Mouse (Mus musculus): ENCODE data around the gene Krt36.

DNA sequence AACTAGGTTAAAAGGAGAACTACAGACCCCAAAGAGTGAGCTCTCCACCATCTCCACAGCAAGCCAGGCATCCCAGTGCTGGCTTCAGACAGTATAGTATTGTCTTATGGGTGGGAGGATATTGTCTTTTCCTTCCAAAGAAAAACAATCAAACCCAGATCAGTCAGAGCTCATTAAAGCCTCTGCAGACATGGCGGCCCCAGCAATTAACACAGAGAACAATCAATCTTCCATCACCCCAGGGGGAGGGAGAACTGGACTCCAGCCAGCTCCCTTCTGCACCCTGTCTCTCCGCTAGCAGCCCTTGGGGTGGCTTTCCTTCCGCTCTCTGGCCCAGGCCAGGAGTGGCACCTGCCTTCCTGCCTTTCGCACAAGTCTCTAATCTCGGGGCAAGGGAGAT lies 32.3 kb upstream of the Krt36 start:
- TF ChIP-seq CTCF (IDR thresholded peaks at IDR 0.05; ENCODE audit: borderline replicate concordance, insufficient read depth, low read length): no peak
- no peak for TF ChIP-seq POLR2A (IDR thresholded peaks at IDR 0.05; ENCODE audit: low read depth, low read length)
